Mouse (Mus musculus) skeletal muscle tissue, postnatal 0 days (tissue): ENCODE results near the gene C5ar2. TPM values are rescaled to one million over a fixed set of nuclear protein-coding genes. Genes with fewer than 3 reads are reported as not detected.

Experiments used
- polyA plus RNA-seq: library from polyadenylated mRNA; unstranded; fragments of >200 nt; fragmentation: Nextera tagmentation; extraction: Ambion mirVana; gene quantifications from 2 replicates; pipeline ENCODE4 v1.2.1, GENCODE M21; 2015

Gene C5ar2
- polyA plus RNA-seq: 0.13 and 0.17 TPM in 2 replicates

DNA sequence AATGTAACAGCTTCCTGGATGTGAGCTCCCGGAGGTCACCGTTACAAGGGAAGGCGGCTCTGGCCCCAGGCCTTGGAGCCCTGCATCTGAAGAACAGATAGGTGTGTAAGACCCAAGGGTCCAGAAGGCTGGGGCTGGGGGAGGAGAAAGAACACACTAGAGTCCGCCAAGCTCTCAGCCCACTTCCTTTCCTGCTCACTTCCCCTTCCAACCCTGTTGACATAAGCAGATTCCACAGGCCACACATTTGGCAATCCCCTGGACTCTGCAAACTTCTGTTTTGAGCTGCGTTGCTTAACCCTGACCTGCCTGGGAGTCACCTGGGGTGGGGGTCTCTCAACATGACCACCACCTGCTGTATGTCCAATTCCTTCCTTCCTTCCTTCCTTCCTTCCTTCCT is at the start of gene C5ar2:
Gene C5ar2, minus strand, starts transcription at position 88 of the 400 bp plus-strand sequence.

GRCm38 (mm10) chr7:16286026-16286961 is 42.3 kb upstream of the C5ar2 start, which contains the start of gene Ccdc9:
Ccdc9 (minus strand) TSS chr7:16286795.

GRCm38 (mm10) chr7:16273081-16273765 is 29.3 kb upstream of the C5ar2 start, which contains the start of gene Inafm1:
Inafm1 (minus strand) TSS chr7:16273617.

DNA sequence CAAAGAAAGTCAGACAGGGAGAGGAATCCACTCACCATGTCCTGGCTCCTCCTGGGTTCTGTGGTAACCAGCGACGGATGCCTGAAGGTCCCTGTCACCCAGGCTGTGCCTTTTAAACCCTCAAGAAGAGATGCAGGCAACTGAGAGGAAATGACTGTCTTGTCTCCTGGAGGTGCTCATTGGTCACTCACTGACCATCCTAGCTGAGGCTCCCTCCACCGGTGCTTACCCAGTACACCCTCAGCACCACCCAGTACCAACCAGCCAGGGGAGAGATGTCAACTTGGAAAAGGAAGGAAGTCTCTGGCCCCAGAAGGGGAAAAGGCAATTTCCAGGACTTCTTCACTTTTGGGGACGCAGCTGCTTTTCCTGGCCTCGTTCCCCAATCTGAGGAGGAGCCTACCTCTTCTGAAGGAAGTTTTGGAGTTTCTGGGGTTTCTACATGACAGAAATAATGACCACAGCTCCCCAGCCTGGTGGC is 15.2 kb upstream of the C5ar2 start, which contains the start of gene C5ar1:
Gene C5ar1, minus strand, starts transcription at position 431 of the 481 bp plus-strand sequence.

DNA sequence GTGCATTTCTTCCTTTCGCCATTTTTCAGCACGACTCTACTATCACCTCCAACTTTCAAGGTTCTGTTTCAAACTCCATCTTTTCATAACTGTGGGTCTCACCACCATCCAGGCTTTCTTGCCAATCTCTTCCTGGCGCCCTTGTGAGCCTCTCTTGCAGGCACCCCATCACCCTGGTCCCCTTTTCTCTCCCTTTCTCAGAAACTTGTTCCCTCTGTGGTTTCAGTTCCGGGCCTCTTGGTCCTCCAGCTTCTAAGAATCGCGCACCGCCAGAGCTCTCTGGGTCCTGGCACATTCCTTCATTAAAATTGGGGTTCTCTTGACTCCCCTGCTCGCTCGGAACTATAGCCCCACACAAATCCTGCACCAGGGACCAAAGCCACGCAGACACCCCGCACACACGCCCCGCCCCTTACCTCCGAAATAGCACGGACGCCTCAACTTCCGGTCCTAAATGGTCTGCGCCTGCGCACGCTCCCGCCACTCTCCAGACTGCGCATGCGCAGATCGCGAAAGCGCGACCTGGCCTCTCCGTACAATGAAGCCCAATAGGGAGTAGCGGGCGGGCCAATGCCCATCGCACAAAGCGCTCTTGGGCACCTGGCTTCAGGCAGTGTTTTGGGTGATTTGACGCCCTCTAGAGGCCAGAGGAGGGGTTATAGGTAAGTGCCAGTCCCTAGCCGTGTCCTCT is 22.2 kb downstream of the C5ar2 start, which contains the start of gene Dhx34:
Gene Dhx34, minus strand, starts transcription at position 456 of the 691 bp plus-strand sequence.

Other genes starting within 250 kb of the C5ar2 start
- gene Bicra, start 196.2 kb downstream of the C5ar2 start, polyA plus RNA-seq: 3.2 TPM in 2 replicates
- gene Zfp541, start 182.3 kb downstream of the C5ar2 start, polyA plus RNA-seq: not detected in 2 replicates
- gene Napa, start 145.7 kb downstream of the C5ar2 start, polyA plus RNA-seq: 183 and 189 TPM in 2 replicates
- gene Kptn, start 124.3 kb downstream of the C5ar2 start, polyA plus RNA-seq: 12.5 and 12.6 TPM in 2 replicates
- 0.04 and 0.06 TPM in 2 replicates for gene Slc8a2, start 114.3 kb downstream of the C5ar2 start, polyA plus RNA-seq
- 8.5 and 11.3 TPM in 2 replicates for gene Meis3, start 69.1 kb downstream of the C5ar2 start, polyA plus RNA-seq
- gene Dhx34, start 22.1 kb downstream of the C5ar2 start, polyA plus RNA-seq: 5.0 and 5.1 TPM in 2 replicates
- gene C5ar1, start 15.4 kb upstream of the C5ar2 start, polyA plus RNA-seq: 4.4 and 6.7 TPM in 2 replicates
- 8.9 and 11.3 TPM in 2 replicates for gene Inafm1, start 29.5 kb upstream of the C5ar2 start, polyA plus RNA-seq
- 7.5 and 10.2 TPM in 2 replicates for gene Ccdc9, start 42.6 kb upstream of the C5ar2 start, polyA plus RNA-seq
- gene Bbc3, start 64.2 kb upstream of the C5ar2 start, polyA plus RNA-seq: 4.0 and 8.4 TPM in 2 replicates
- gene Sae1, start 143.7 kb upstream of the C5ar2 start, polyA plus RNA-seq: 73.8 and 87.4 TPM in 2 replicates
- 5.2 and 6.1 TPM in 2 replicates for gene Zc3h4, start 156.8 kb upstream of the C5ar2 start, polyA plus RNA-seq
- gene Tmem160, start 208.6 kb upstream of the C5ar2 start, polyA plus RNA-seq: 37.5 and 38.7 TPM in 2 replicates
- not detected in 2 replicates for gene Npas1, start 233.6 kb upstream of the C5ar2 start, polyA plus RNA-seq